Mouse (Mus musculus): Measurements from ENCODE around the gene Slit2. TPM values are rescaled to one million over a fixed set of nuclear protein-coding genes. Genes with fewer than 3 reads are reported as not detected.
"Not testable (repeated sequence)": the region's sequence is repeated elsewhere in the genome, so short reads cannot be mapped to it uniquely, and the experiment has no call there.

Gene Slit2
- total RNA-seq, 2 experiments from 2014 or later = 40.8 TPM

DNA sequence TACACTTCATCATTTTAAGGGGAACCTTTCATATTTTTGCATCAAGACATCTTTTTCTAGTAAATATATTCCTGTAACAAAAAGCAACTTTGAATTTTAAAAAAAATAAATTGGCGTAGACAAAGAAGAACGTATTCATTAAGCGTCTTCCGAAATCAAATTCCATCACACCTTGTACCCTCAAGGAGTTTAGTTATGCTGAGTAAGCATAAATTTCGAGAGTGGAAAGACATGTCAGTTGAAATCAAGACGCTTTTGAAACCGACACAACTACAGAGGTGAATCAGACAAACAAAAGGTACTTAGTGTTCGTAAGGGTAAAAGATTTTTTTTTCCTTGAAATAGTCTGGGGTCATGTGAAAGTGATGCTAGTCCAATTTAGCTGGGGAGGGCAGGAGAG, 201.4 kb downstream of the Slit2 start:
- DNase-seq (ENCODE audit: extremely low spot score in 1 of 2, low spot score in 2 of 2) = no peak
- intact Hi-C loops (cut with DNase I) = no loop called here

DNA sequence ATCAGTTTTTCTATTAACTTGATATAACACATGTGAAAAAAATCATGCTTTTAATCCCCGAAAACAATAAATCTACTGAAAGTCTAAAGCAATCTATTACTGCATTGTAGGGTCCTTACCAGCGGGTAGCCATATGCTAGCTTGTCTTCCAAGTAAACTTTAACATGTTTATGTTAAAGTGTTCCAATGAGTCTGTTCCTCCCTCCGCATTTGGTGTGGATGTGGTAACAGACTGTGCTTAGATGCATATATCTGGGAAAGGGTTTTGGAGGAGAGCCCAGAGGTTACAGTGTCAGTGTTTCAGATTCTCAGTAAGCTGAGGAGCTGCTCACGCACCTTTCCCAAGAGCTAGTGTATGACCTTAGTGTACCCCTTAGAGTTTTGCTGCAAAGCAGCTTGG, 204.9 kb downstream of the Slit2 start:
- intact Hi-C loops (cut with DNase I) = no loop called here
- DNase-seq (ENCODE audit: extremely low spot score in 1 of 2, low spot score in 2 of 2) = no peak

DNA sequence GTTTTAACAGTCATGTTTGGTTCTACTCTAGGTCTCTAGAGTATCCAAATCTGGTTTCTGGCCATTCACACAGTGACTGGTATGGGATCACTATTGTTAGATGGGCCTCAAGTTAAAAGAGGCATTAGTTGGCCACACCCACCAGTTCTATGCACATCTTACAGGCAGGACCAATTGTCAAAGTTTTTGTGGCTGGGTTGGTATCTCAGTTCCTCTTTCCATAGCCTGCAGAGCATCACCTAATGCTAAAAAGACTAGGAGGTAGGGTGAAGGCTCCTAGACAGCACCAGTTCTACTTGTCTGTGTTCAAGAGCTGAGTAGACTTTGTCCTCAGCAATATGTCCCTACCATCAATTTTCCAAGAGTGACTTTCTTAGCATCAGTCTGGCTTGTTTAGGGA, 216.4 kb downstream of the Slit2 start:
- intact Hi-C loops (cut with DNase I) = no loop called here
- DNase-seq (ENCODE audit: extremely low spot score in 1 of 2, low spot score in 2 of 2) = no peak

DNA sequence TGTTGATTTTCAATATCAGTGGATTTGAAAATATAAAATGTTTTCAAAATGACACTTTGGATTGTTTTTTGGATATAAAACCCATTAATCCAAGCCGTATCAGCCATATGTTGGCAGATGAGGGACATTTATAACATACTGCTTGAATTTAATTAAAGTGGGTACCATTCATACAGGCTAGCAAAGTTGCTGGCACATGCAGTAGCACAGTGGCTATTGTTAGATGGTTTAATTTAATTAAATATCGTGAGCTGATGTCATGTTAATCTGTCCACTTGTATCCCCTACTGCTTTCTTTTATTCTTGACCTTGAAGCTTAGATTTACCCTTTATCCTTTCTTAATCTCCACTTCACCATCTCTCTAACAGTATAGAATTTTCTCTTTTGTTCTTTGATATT, 232.3 kb downstream of the Slit2 start:
- no peak for DNase-seq (ENCODE audit: extremely low spot score in 1 of 2, low spot score in 2 of 2)
- intact Hi-C loops (cut with DNase I) = no loop called here

DNA sequence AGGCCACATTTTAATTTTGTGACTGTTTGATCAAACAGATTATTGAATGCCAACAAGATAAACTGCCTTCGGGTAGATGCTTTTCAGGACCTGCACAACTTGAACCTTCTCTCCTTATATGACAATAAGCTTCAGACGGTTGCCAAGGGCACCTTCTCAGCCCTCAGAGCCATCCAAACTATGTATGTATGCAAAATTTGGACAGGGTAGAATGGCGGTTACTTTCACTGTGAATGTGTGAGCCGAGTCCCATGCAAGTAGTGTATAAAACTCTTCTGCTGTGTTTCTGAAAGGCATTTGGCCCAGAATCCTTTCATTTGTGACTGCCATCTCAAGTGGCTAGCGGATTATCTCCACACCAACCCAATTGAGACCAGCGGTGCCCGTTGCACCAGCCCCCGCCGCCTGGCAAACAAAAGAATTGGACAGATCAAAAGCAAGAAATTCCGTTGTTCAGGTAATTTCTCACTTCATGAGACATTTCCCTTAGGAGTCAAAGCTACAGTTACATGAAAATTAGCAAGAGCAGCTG, 236.8 kb downstream of the Slit2 start:
- intact Hi-C loops (cut with DNase I) = no loop called here
- no peak for DNase-seq (ENCODE audit: extremely low spot score in 1 of 2, low spot score in 2 of 2)

DNA sequence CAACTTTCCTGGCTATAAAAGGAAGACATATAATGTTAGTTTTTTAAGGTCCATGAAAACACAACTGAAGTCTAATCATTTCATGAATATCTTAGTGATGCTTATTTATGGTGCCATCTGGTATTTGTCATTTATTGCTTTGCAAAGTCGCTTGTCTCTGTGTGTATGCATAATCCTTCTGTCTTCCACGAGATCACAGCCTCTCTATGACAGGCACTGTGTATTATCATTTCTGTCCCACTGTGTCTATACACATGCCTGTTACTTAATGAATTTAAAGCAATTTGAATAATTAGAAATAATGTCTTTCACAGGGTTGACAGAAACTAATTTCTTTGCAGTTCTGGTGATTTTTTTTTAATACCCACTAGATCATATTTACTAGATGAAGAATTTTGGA, 242.6 kb downstream of the Slit2 start:
- intact Hi-C loops (cut with DNase I) = no loop called here
- DNase-seq (ENCODE audit: extremely low spot score in 1 of 2, low spot score in 2 of 2) = no peak

DNA sequence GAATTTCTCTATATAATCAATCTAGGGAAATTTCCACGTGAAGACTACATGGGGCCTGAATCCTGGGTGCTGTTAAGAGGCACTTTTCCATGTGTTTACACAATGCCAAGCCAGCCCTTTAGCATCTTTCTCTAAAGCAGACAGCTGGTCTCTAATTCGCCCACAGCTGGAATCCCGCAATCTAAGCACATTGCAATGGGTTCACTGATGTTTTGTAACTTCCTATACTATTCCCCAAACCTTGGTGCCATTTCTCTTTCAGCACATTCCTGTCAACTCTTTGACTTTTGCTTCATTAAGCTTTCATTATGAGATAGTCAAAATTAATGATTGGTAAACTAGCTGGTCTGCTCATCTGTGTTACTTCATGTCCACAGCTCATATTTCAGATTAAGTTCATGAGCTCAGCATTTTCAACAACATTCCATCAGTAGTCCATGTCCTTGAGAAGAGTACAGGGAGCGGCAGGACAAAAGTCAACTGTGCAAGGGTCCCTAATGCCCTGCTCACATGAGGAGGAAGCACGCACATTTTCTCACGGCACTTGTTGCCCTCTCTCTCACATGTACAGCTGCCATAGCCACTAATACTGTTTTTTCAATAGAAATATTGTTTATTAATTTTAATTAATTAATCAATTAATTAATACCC, 247.6 kb downstream of the Slit2 start:
- DNase-seq (ENCODE audit: extremely low spot score in 1 of 2, low spot score in 2 of 2) = no peak
- intact Hi-C loops (cut with DNase I) = no loop called here

DNA sequence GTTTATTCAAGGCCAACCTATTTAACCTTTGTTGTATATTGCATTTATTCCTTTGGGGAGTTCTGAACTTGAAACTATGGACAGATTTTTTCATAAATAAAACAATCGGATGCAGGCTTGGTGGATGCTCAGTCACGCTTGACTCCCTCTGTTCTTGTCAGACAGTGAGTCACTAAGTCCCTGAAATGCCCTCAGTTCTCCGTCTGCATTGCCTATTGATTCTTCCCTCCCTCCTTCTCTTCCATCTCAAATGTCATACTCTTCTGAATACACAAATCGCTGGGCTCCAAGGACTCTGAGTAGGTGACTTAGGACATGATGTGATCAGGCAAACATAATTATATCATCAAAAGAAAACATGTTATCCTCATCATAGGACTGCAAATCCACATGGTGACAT, 251.8 kb downstream of the Slit2 start:
- no peak for DNase-seq (ENCODE audit: extremely low spot score in 1 of 2, low spot score in 2 of 2)
- intact Hi-C loops (cut with DNase I) = loop anchor here (5.0 kb wide), 1 partner anchor 97 kb away; no protein-coding TSS in a partner anchor

DNA sequence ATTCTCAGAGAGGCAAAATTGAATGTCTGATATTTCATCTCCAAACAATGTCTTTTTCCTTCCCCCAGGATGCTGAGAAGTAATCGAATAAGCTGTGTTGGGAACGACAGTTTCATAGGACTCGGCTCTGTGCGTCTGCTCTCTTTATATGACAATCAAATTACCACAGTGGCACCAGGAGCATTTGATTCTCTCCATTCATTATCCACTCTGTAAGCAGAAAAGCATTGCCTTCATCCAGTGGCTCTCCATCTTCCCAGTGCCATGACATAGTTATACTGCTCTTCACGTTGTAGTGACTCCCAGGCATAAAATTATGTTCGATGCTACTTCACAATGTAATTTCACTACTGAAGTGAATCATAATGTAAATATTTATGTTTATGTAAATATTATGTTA, 252.3 kb downstream of the Slit2 start:
- DNase-seq (ENCODE audit: extremely low spot score in 1 of 2, low spot score in 2 of 2) = no peak
- intact Hi-C loops (cut with DNase I) = loop anchor here (5.0 kb wide), 1 partner anchor 98 kb away; no protein-coding TSS in a partner anchor

DNA sequence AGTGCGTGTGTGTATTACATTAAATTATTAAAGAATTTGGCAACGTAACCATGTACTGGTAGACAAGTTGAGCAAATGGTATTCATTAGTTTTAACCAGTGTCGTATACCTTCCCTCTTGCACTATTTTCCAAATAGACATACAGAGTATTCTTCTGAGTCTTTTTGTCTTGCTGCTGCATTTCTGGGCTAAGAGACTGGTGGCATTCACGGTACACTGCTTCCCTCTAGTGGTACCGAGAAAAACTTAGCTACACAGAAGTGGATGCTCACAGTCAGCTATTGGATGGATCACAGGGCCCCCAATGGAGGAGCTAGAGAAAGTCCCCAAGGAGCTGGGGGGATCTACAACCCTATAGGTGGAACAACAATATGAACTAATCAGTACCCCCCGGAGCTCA, 257.8 kb downstream of the Slit2 start:
- DNase-seq (ENCODE audit: extremely low spot score in 1 of 2, low spot score in 2 of 2) = peak in 1 of 2 experiments; percentile 62
- intact Hi-C loops (cut with DNase I) = not testable (repeated sequence)

DNA sequence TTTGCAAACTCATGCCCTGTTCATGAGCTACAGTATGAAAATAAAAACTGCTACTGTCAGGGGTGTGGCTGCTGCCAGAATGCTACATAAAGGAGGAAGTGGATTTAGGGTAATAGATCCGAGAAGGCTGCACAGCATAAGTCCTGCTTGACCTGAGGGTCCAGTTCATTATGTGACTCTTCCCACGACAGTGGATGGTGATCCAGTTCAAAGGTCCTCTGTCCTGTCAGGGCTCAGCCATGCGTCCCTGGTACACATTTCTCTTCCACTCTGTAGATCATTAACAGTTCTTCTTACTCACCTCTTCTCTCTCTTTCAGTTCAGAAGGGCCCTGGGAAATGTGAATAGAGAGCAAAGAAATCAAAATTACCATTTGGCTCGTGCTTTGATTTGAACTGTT, 265.4 kb downstream of the Slit2 start:
- intact Hi-C loops (cut with DNase I) = no loop called here
- no peak for DNase-seq (ENCODE audit: extremely low spot score in 1 of 2, low spot score in 2 of 2)

DNA sequence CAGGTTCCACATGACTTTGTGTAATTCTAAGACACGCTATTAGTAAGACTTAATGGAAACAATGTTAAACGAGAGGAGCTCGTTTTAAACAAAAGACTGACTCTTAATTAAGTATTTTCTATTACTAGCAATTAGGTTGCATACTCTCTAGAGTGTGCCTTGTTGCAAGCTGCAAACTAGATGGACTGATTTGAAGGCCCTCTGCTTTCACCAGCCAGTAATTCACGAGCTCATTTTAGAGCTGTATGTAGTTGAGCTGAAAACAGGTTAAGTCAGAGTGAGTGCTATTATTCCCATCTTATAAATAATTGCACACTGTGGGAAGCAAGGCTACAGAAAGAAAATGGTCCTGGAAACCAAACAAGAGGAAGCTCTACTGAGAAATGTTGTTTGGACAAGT, 294.6 kb downstream of the Slit2 start:
- intact Hi-C loops (cut with DNase I) = no loop called here
- no peak for DNase-seq (ENCODE audit: extremely low spot score in 1 of 2, low spot score in 2 of 2)

DNA sequence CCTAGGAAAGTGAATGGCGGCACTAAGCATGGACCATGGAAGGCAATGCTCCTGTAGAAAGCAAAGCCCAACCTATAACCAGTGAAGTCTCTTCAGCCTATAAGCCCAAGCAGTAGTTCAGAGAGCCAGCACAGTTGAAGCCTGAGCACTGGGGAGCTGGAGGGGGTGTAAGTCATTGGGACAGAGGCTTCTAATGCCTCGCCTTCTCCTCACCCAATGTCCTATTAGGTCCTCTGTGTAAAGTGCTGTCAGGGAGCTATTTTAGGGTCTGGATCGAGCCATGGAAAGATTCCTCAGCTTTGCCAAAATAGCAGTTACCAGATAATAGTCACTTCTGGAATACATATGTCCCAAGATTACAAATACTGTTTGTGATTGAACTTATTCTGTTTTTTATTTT, 318.2 kb downstream of the Slit2 start:
- DNase-seq (ENCODE audit: extremely low spot score in 1 of 2, low spot score in 2 of 2) = no peak
- intact Hi-C loops (cut with DNase I) = no loop called here

DNA sequence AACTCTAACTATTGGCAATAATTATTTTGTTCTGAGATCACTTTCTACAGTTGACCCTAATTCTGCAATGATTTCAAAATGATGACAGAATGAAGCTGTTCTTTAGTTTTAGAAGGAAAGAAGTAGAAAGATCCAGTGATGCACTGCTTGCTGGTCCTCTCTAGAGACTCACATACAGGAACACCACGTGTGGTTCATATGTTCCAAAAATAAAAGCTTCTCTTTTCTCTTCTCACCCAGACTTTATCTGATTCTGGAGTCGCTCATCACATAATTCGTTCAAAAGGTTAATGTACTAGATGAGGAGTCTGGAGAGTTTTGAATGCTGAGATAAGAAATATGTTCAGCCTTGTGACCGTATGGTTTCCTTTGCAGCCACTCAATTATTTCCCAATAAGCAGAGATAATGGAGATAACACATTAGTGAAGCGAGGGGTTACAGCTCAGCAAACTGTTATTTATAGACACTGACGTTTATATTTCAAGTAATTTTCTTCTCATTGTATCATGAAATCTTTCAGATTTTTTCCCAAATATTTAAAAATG, 332.2 kb downstream of the Slit2 start:
- DNase-seq (ENCODE audit: extremely low spot score in 1 of 2, low spot score in 2 of 2) = no peak

DNA sequence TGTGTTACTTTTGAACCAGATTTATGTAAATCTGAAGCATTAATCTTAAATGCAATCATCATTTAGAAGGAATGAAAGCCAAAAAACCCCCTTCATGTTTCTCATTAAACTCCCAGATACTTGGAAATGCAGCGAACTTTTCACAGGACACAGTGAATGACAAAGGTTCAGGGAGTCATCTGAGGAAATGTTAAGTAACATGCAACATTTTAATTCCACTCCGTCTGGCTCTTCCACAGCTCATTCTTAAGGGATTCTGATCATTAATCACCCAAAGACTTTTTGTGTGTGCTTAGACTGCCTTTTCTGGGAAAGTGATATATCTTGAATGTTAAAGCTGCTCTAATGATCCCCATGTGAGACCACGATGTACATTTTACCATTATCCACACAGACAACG, 337.7 kb downstream of the Slit2 start:
- intact Hi-C loops (cut with DNase I) = no loop called here
- no peak for DNase-seq (ENCODE audit: extremely low spot score in 1 of 2, low spot score in 2 of 2)

More for the DNA sequence above, 332.2 kb downstream of the Slit2 start:
- intact Hi-C loops (cut with DNase I) = no loop called here

DNA sequence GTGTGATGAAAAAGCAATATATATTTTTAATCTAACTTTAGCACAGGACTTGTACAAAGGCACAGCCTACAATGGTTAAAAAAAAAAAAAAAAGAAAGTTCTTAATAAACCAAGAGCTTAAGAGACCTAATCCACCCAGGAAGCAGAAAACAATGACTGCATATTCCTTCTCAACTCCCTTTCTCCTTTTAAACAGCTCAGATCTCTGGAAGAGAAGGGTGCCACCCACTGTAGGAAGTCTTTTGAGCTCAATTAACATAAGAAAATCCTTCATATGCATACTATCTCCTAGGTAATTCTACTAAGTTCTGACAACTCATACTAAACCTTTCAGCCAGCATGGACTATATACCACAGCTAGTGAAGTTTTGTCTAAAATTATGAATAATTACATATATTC, 343.3 kb downstream of the Slit2 start:
- no peak for DNase-seq (ENCODE audit: extremely low spot score in 1 of 2, low spot score in 2 of 2)
- intact Hi-C loops (cut with DNase I) = no loop called here

DNA sequence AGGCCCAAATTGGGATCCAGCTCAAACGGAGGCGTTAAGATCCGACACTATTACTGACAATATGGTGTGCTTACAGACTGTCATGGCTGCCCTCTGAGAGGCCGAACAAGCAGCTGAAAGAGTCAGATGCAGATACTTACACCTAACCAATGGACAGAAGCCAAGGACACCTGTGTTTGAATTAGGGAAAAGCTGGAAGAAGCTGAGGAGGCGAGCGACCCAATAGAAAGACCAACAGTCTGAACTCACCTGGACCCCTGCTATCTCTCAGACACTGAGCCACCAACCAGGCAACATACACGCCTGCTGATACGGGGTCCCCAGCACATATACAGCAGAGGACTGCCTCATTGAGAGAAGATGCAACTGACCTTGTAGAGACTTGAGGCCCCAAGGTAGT, 344.7 kb downstream of the Slit2 start, which contains the start of gene 5730480H06Rik:
5730480H06Rik (plus strand) TSS at position 301 of the 400 bp plus-strand sequence.
- intact Hi-C loops (cut with DNase I) = no loop called here
- no peak for DNase-seq (ENCODE audit: extremely low spot score in 1 of 2, low spot score in 2 of 2)

DNA sequence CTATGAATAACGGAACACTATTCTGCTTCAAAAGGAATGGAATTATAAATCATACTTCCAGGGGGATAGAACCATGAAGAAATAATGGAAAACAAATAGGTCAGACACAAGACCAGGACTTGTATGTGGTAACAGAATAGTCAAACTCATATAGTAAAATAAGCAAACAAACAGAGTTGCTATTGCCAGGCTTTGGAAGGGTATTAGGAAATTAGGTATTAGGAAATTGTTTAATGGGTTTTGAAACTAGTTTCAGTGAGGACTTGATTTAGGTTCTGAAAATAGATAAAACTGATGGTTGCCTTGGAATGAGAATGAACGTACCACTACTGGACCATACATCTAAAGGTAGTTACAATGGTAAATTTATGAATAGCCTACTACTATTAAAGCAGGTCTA, 346.8 kb downstream of the Slit2 start:
- intact Hi-C loops (cut with DNase I) = no loop called here

DNA sequence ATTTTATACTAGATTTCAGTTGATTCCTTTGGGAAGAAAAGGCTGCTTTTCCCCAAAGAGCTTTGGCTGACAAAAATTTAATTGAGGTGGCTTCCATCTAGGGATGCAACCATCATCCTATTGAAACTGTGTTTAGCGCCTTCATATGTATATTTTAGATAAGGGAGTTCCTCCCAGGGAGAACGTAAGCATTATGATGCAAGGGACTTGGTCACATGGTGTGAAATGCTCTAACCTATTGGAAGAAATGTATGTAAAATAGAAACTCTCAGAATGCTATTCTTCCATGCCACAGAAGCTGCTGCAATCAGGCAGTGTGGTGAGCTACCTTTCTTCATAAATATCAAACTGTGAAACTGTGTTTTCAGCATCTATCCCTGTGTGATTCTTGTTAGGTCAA, 347.9 kb downstream of the Slit2 start:
- DNase-seq (ENCODE audit: extremely low spot score in 1 of 2, low spot score in 2 of 2) = no peak
- intact Hi-C loops (cut with DNase I) = no loop called here

More for the DNA sequence above, 346.8 kb downstream of the Slit2 start:
- DNase-seq (ENCODE audit: extremely low spot score in 1 of 2, low spot score in 2 of 2) = no peak

DNA sequence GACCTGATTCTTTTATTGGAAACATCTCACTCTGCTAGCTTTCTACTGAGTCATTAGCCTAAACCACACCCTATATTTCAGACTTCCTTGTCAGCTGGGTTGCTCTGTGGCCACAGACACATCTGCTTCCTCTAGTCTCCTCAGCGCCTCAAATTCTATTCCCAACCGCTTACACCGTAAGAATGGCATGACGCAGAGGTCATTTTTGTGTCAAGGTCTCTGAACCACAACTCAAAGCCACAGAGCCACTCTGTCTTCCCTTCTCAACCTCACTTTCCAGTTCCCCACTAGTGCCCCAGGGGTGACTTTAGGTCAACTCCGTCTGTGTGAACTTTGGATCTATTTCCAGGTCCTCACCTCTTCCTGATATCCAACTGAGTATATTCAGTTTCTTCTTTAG, 348.5 kb downstream of the Slit2 start:
- intact Hi-C loops (cut with DNase I) = no loop called here
- DNase-seq (ENCODE audit: extremely low spot score in 1 of 2, low spot score in 2 of 2) = no peak

DNA sequence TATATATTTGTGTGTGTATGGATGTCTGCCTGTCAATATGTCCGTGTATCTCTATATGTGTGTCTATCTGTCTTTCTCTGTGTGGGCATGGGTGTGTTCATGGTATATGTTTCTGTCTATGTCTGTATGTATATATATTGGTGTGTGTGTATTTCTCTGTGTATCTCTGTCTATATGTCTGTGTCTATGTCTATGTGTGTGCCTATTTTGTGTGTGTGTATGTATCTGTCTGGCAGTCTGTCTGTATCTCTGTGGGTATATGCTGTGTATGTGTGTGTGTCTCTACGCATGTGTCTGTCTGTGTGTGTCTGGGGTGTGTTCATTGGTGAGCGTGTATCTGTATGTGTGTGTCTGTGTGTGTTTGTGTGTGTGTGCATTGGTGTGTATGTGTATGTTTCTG, 350.5 kb downstream of the Slit2 start:
- DNase-seq (ENCODE audit: extremely low spot score in 1 of 2, low spot score in 2 of 2) = no peak
- intact Hi-C loops (cut with DNase I) = no loop called here
